Mouse (Mus musculus) kidney, adult 9 months (tissue): ENCODE measurements at regions not wholly inside any gene's neighbourhood (a gene's known extent, or its start where the extent isn't known, plus 50 kb on each side); places are given as distances from the start of the nearest gene placed in this dataset.

Source experiments
- DNase-seq: peaks from one replicate; pipeline ENCODE4 v3.0.0; 2022

- no peak for DNase-seq
Measured at GRCm38 (mm10) chr1:115033894-115034293, 650.7 kb upstream of the Cntnap5a start.

- DNase-seq: peak; percentile 72
Measured at GRCm38 (mm10) chr1:115041701-115042100, 642.9 kb upstream of the Cntnap5a start.

- DNase-seq: no peak
Measured at GRCm38 (mm10) chr1:115058440-115058839, 626.1 kb upstream of the Cntnap5a start.
